Mouse (Mus musculus): ENCODE data around the gene Tbc1d1. TPM values are rescaled to one million over a fixed set of nuclear protein-coding genes. Genes with fewer than 3 reads are reported as not detected.
"Not testable (repeated sequence)": the region's sequence is repeated elsewhere in the genome, so short reads cannot be mapped to it uniquely, and the experiment has no call there.

Tbc1d1 gene
- polyA plus RNA-seq, 1 experiment: 0.10 TPM

DNA sequence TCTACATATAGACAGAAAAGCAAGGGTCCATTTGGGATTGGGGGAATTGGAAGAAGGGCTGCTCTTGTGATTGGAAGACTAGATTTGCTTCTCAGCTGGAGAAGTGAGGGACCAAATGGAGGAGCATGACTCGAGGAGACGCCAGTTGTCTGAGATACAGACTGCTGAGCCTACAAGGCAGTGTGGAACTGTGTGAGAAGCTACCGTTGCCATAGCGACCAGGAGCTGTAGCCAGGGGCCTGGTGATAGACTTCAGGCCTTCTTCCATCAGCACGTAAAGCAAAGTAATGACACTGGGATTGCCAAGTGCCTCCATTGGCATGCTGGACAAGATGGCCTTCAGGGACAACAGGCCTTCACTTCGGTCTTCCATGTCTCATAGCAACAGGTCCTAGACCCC lies 195.9 kb downstream of the Tbc1d1 start:
- TF ChIP-seq TAL1 (IDR thresholded peaks at IDR 0.05; ENCODE audit: low read length) (no peak), GATA1 (IDR thresholded peaks at IDR 0.05; ENCODE audit: low read length) (no peak)
- H3K4me3 ChIP-seq (replicated peaks): no peak overlapping the region
- H3K36me3 ChIP-seq (ENCODE audit: control insufficient read depth): peaks cover 15% of the 10 kb centered on the region
- H3K27me3 ChIP-seq (ENCODE audit: control insufficient read depth): no peaks in the 10 kb centered on the region
- H3K4me1 ChIP-seq (ENCODE audit: control insufficient read depth): no peaks in the 10 kb centered on the region
- H3K9me3 ChIP-seq (ENCODE audit: control insufficient read depth, low read length): no peaks in the 10 kb centered on the region

DNA sequence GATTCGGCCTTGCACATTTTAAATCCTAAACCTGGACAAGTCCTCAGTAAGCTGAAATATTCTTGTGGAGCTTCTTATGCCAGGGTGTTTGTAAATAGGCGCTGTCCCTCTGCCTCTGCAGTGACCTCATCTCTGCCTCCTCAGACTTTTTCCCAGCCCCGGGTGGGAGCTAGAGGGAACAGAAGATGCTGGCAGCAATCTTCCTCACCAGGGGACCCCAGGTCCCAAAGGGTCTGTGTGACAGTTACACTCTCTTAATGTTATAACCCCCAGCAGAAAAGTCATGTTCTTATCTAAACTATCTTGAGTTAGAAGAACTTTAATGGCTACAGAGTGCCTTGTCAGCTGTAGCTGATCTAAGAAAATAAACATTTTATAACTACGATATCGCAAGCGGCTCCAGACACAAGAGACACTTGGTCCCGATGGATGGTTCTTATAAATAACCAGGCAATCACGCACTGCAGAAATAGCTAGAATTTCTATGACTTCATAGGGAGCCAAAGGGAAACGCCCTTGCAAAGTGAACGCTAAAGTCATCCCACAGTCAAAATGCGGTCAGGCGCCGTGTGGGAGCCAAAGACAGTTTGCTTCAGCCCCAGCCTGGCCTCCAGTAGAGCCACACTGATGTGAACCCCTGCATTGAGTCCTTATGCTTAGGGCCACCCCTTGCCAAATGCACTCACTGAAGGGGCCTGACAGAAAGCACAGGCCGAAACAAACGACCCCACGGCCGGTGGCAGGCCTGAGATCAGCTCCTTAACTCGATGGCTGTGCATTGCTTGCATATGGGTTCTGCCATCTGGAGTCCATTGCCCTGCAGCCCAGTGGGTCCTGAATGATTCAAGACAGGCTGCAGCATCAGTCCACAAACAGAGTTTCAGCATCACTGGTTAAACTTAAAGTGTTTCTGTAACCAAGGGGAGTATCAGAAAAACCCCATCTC lies 202.8 kb downstream of the Tbc1d1 start:
- TF ChIP-seq GATA1 (IDR thresholded peaks at IDR 0.05; ENCODE audit: low read length) (no peak), TAL1 (IDR thresholded peaks at IDR 0.05; ENCODE audit: low read length) (no peak)
- Histone ChIP-seq H3K36me3 (ENCODE audit: control insufficient read depth) (no peaks in the 10 kb centered on the region), H3K9me3 (ENCODE audit: control insufficient read depth, low read length) (no peaks in the 10 kb centered on the region; the same call in 1 of the 2 replicates), H3K27me3 (ENCODE audit: control insufficient read depth) (no peaks in the 10 kb centered on the region), H3K4me3 (replicated peaks) (no peak overlapping the region), H3K4me1 (ENCODE audit: control insufficient read depth) (peaks cover 9% of the 10 kb centered on the region)

DNA sequence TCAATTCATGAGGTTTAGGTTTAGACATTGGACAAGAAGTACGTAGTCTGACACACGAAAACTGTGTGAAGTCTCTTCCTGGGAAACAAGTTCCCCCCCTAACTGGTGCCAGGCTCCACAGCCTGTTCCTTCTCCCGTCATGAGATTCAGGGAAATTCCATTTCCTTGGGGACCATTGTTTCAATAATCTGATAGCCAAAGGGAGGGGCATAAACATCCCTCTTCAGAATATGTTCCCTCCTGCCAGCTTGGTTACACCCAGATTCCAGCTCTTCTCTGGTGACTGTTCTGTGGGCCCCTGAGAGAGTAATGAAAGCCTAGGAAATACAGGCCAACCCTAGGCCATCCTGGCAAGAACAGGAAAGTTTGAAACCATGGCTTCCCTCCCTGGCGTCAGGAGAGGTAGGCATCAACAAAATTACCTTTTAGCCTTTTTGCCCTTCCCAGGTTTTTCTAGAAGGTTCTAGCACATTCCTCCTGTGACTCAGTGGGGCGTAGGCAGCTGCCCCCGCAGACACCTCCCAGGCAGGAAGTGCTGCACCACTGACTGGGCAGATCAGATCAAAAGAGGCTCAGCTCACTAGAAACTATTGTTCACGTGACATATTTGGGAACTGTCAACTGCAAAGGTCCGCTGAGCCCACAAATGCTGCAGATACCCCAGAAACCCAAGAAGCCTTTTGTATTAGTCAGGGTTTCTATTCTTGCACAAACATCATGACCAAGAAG lies 204.2 kb downstream of the Tbc1d1 start:
- Histone ChIP-seq H3K4me1 (ENCODE audit: control insufficient read depth) (peaks cover 23% of the 10 kb centered on the region), H3K36me3 (ENCODE audit: control insufficient read depth) (no peaks in the 10 kb centered on the region), H3K4me3 (replicated peaks) (no peak overlapping the region), H3K27me3 (ENCODE audit: control insufficient read depth) (no peaks in the 10 kb centered on the region), H3K9me3 (ENCODE audit: control insufficient read depth, low read length) (no peaks in the 10 kb centered on the region; the same call in 1 of the 2 replicates)
- TF ChIP-seq TAL1 (IDR thresholded peaks at IDR 0.05; ENCODE audit: low read length): no peak

DNA sequence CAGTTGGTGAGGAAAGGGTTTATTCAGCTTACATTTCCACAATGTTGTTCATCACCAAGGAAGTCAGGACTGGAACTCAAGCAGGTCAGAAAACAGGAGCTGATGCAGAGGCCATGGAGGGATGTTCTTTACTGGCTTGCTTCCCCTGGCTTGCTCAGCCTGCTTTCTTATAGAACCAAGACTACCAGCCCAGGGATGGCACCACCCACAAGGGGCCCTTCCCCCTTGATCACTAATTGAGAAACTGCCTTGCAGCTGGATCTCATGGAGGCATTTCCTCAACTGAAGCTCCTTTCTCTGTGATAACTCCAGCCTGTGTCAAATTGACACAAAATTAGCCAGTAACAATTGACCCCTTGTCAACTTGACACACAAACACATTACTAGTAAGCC lies 204.8 kb downstream of the Tbc1d1 start:
- H3K4me3 ChIP-seq (replicated peaks); H3K36me3 ChIP-seq (ENCODE audit: control insufficient read depth); H3K27me3 ChIP-seq (ENCODE audit: control insufficient read depth); H3K9me3 ChIP-seq (ENCODE audit: control insufficient read depth, low read length): not testable (repeated sequence)
- peaks cover 24% of the 10 kb centered on the region for H3K4me1 ChIP-seq (ENCODE audit: control insufficient read depth)

DNA sequence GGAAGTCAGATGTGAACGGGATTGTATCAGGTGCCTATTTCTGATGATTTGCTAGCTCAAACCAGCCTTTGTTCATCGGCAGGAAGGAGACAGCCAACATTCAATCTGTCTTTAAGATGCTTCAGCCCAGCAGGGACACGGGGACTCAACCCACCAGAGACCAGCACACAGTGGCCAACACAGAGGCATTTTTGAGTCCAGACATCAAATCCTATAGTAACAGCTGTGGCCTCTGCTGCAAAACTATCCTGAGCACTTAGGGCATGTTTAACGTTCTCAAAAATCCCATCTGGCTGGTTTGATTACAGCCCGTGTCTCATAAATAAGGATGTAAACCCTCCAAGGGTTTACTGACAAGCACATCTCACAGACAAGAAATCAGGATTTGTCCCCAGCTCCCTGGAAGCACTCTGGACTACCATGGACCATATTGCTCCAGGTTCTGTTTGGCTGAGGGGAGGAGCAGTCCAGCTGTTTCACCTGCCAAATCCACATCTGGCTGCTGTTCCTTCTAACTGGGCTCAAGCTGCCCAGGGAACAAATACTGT lies 207.8 kb downstream of the Tbc1d1 start:
- H3K9me3 ChIP-seq (ENCODE audit: control insufficient read depth, low read length): no peaks in the 10 kb centered on the region; the same call in 1 of the 2 replicates
- no peaks in the 10 kb centered on the region for H3K36me3 ChIP-seq (ENCODE audit: control insufficient read depth)
- no peak for TF ChIP-seq GATA1 (IDR thresholded peaks at IDR 0.05; ENCODE audit: low read length)
- no peak for TF ChIP-seq TAL1 (IDR thresholded peaks at IDR 0.05; ENCODE audit: low read length)
- no peak overlapping the region for H3K4me3 ChIP-seq (replicated peaks)
- peaks cover 4% of the 10 kb centered on the region; the same call in 1 of the 2 replicates for H3K27me3 ChIP-seq (ENCODE audit: control insufficient read depth)
- peaks cover 24% of the 10 kb centered on the region for H3K4me1 ChIP-seq (ENCODE audit: control insufficient read depth)

DNA sequence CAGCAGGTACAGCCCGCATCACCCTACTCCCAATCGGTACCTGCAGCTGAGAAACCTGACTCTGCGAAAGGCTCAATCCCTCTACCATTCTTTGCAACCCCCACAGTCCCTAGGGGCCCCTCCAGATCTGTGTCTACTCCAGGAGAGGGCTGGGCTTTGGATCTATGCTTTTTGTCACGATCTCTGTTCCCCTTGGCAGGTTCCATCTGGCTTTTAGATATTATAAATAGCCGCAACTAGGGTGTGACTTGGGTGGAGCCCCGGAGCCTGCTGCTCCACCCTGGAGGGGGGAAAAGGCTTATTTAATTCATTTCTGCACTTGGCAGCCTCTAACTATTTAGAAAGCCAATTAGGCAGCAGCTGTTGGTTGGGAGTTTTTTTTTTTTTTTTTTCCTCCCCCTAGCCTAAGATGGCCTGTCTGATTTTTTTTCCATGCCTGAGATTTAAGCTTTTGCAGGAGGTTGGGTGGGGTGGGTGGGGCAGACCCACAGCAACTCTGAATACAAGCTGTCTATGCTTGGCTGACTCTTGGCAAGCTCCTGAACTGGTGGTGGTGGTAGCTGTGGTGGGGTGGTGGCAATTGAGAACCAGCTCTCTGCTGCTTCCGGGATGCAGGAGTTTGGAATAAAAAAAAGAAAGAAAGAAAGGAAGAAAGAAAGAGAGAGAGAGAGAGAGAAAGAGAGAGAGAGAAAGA lies 208.5 kb downstream of the Tbc1d1 start:
- Histone ChIP-seq H3K4me1 (ENCODE audit: control insufficient read depth) (peaks cover 24% of the 10 kb centered on the region), H3K27me3 (ENCODE audit: control insufficient read depth) (peaks cover 4% of the 10 kb centered on the region; the same call in 1 of the 2 replicates), H3K36me3 (ENCODE audit: control insufficient read depth) (no peaks in the 10 kb centered on the region), H3K4me3 (replicated peaks) (no peak overlapping the region), H3K9me3 (ENCODE audit: control insufficient read depth, low read length) (no peaks in the 10 kb centered on the region; the same call in 1 of the 2 replicates)
- TF ChIP-seq TAL1 (IDR thresholded peaks at IDR 0.05; ENCODE audit: low read length) (no peak), GATA1 (IDR thresholded peaks at IDR 0.05; ENCODE audit: low read length) (no peak)

DNA sequence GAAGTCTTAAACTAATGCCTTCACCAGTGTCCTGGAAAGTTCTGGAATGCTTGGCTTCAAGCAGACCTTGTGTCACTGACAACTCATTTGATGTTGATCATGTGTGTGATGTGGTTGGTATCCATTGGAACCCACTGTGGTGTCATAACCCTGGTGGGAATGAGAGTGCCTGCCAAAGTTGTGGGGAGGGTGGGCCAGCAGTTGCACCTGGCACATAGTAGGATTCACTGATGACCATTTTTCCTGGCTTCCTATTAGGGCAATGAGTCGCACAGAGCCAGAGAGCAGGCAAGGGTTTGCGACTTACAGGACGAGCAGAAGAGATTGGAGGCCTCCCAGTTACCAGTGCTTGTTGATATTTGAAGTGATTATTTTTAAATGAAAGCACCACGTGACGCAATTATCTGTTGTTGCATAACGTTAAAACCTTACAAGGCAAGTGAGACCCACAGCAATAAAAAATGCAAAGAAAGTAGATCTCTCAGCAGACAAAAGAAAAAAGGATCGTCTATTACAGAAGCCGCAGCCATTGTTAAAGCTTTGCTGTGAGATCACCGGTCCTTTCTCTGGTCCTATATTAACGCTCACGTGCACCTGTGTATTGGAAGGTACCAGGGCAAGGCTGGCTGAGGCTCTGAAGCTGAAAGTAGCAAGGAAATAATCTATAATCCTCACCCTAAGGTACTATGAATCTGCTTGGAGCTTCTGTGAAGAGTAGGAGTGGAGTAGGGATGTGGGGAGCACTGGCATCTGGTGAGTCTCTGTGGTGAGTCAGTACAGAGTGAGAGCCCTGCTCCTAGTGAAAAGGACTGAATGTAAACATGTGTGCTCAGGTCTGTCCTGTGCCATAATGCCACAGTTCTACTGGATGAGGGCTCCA lies 209.3 kb downstream of the Tbc1d1 start:
- H3K36me3 ChIP-seq (ENCODE audit: control insufficient read depth): no peaks in the 10 kb centered on the region
- H3K9me3 ChIP-seq (ENCODE audit: control insufficient read depth, low read length): no peaks in the 10 kb centered on the region; the same call in 1 of the 2 replicates
- H3K27me3 ChIP-seq (ENCODE audit: control insufficient read depth): peaks cover 4% of the 10 kb centered on the region; the same call in 1 of the 2 replicates
- peaks cover 19% of the 10 kb centered on the region for H3K4me1 ChIP-seq (ENCODE audit: control insufficient read depth)
- H3K4me3 ChIP-seq (replicated peaks): no peak overlapping the region
- TF ChIP-seq TAL1 (IDR thresholded peaks at IDR 0.05; ENCODE audit: low read length) (no peak), GATA1 (IDR thresholded peaks at IDR 0.05; ENCODE audit: low read length) (no peak)

DNA sequence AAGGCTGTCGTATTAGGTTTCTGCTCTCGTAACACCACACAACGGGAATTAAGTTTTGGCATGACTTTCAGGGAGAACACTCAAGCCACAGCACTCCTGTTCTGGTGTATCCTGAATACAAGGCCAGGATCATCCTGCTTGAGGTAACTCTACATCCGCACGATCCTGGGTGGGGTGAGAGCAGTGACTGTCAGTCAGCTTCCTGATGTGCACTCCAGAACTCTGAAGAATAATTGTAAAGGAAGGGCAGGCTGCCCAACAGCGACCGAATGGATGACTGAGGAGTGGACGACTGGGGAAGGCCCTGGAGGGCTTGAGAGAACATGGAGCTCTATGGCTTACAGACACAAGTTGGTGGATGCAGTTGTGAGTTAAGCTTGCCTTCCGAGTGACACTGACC lies 210.0 kb downstream of the Tbc1d1 start:
- no peak overlapping the region for H3K4me3 ChIP-seq (replicated peaks)
- H3K4me1 ChIP-seq (ENCODE audit: control insufficient read depth): peaks cover 16% of the 10 kb centered on the region
- no peaks in the 10 kb centered on the region for H3K36me3 ChIP-seq (ENCODE audit: control insufficient read depth)
- H3K9me3 ChIP-seq (ENCODE audit: control insufficient read depth, low read length): no peaks in the 10 kb centered on the region; the same call in 1 of the 2 replicates
- H3K27me3 ChIP-seq (ENCODE audit: control insufficient read depth): peaks cover 4% of the 10 kb centered on the region; the same call in 1 of the 2 replicates
- TF ChIP-seq GATA1 (IDR thresholded peaks at IDR 0.05; ENCODE audit: low read length): no peak
- TF ChIP-seq TAL1 (IDR thresholded peaks at IDR 0.05; ENCODE audit: low read length): no peak
